Mouse (Mus musculus) limb, embryonic 14.5 days (tissue): ENCODE measurements around the gene Mast1. TPM values are rescaled to one million over a fixed set of nuclear protein-coding genes. Genes with fewer than 3 reads are reported as not detected.

ENCODE experiments used
- ATAC-seq: fragments of 200-750 bp; cut with Nextera tagmentation; 2 replicates; pipeline ENCODE4 v1.8.0; 2017; ENCODE audit warnings: low read depth, moderate number of reproducible peaks, moderate TSS enrichment; ENCODE audit not compliant: low FRiP score
- DNase-seq: peaks from one replicate; pipeline ENCODE4 v3.0.0-alpha.2; 2015; ENCODE audit warnings: low spot score
- H3K27ac ChIP-seq: fragments of 300-500 bp; sonication (generic); replicated peaks from 2 replicates; pipeline ENCODE4 v1.5.1; 2014; ENCODE audit warnings: low read depth, mild to moderate bottlenecking, low read length, moderate library complexity, mixed read lengths
- H3K27me3 ChIP-seq: fragments of 300-500 bp; sonication (generic); 2 replicates; pipeline ENCODE4 v1.6.1; 2014; ENCODE audit warnings: low read length, mixed read lengths; ENCODE audit not compliant: control insufficient read depth, insufficient read depth
- H3K36me3 ChIP-seq: fragments of 300-500 bp; sonication (generic); 2 replicates; pipeline ENCODE4 v1.6.1; 2014; ENCODE audit warnings: mild to moderate bottlenecking, low read length, moderate library complexity, mixed read lengths; ENCODE audit not compliant: control insufficient read depth, insufficient read depth
- H3K4me1 ChIP-seq: fragments of 300-500 bp; sonication (generic); 2 replicates; pipeline ENCODE4 v1.6.1; 2014; ENCODE audit warnings: antibody characterized with exemption, low read length, mixed read lengths; ENCODE audit not compliant: control insufficient read depth, insufficient read depth
- H3K4me2 ChIP-seq: fragments of 300-500 bp; sonication (generic); replicated peaks from 2 replicates; pipeline ENCODE4 v1.6.1; 2014; ENCODE audit warnings: low read depth, mild to moderate bottlenecking, low read length, moderate library complexity; ENCODE audit not compliant: severe bottlenecking
- H3K4me3 ChIP-seq: fragments of 300-500 bp; sonication (generic); replicated peaks from 2 replicates; pipeline ENCODE4 v1.5.1; 2014; ENCODE audit warnings: low read length
- H3K9ac ChIP-seq: fragments of 300-500 bp; sonication (generic); 2 replicates; pipeline ENCODE4 v1.6.1; 2014; ENCODE audit warnings: mild to moderate bottlenecking, low read depth, low read length, moderate library complexity; ENCODE audit not compliant: severe bottlenecking
- H3K9me3 ChIP-seq: fragments of 300-500 bp; sonication (generic); 2 replicates; pipeline ENCODE4 v1.6.1; 2016; ENCODE audit warnings: low read length; ENCODE audit not compliant: control insufficient read depth
- POLR2A ChIP-seq: fragments of 200-500 bp; IDR thresholded peaks from 2 replicates; pipeline ENCODE4 v1.8.0; 2012; ENCODE audit warnings: inconsistent platforms, mild to moderate bottlenecking, moderate library complexity, borderline replicate concordance; ENCODE audit not compliant: insufficient read depth, insufficient read length; ENCODE audit errors: extremely low read depth
- WGBS: fragments of 180-500 bp; shearing (Covaris S2); extraction: QIAGEN DNeasy Blood & Tissue Kit; methylation state at CpG from one replicate; pipeline ENCODE4 v1.1.7; 2014; 5-methylcytosine and 5-hydroxymethylcytosine counted together
- microRNA-seq: library from miRNA; unstranded; fragments of <30 nt; microRNA quantifications from one replicate; pipeline ENCODE4, GENCODE M21; 2016
- polyA plus RNA-seq, 2 experiments: library from polyadenylated mRNA; depleted of rRNA in 1 of 2; stranded (reverse) in 1 of 2; unstranded in 1 of 2; fragments of >200 nt; fragmentation: Nextera tagmentation in 1 of 2; extraction: Ambion mirVana in 1 of 2; gene quantifications; 2 replicates each; pipeline versions ENCODE4 v1.2.1 to v1.2.3; 2012 to 2014

Mast1 gene
- polyA plus RNA-seq, 2 experiments, result 0.15 to 0.50 TPM

DNA sequence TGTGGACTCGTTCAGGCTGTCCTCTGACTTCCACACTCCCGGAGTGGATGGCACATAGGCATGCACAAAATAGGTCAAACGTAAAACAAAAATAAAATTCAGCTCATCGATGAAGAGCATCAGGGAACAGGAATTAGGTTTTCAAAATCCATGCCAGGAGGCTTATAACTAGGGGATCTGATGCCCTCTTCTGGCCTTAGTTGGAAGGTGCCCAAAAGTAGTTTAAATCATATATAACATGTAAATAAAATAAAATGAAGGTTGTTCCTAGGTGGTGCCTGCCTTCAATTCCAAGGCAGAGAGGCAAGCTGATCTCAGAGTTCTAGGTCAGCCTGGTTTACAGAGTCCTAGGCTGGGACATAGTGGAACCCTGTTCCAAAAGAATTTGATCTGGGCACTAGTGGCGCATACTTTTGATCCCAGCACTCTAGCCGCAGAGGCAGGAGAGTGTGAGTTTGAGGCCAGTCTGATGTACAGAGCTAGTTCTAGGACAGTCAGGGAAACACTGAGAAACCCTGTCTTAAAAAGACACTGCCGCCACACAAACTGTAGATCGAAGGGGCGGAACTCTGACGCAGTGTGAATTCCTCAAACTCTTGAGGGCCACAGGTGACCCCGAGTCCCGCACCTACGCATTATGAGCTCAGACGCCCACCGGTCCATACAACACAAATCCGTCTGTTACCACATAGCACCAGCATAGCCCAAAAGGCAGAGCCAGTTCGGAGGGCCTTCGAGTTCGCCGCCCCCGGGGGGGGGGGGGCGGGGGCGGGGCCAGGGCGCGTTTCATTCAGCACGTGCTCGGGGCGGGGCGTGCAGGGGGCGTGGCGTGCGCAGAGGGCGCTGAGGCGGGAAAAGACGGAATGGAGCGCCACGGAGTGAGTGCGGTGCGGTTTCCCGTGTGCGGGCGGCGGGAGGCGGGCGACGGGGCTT lies 65.5 kb downstream of the Mast1 start, which contains the start of gene Syce2:
Gene Syce2 (plus strand): TSS at position 736 of the 933 bp plus-strand sequence.
- ATAC-seq (peak; percentile 80; the same call in 1 of the 2 replicates), DNase-seq (peak; percentile 64)
- peak within 1 kb of the TSS; percentile 60 for H3K9ac ChIP-seq
- H3K27ac ChIP-seq, result no peak within 1 kb of the TSS
- peaks cover 13% of the 10 kb centered on the region for H3K4me1 ChIP-seq
- TF ChIP-seq POLR2A, result no peak
- WGBS, result 16% methylated on average over 37 of the region's 46 CpGs
- no peaks in the 10 kb centered on the region for H3K9me3 ChIP-seq
- no peaks in the 10 kb centered on the region for H3K27me3 ChIP-seq
- peak within 1 kb of the TSS; percentile 99 for H3K4me2 ChIP-seq
- H3K4me3 ChIP-seq, result peak within 1 kb of the TSS; percentile 49
- peaks cover 32% of the 10 kb centered on the region for H3K36me3 ChIP-seq

Small RNAs within 50 kb of the gene (microRNA-seq; reads per million reads assigned to microRNA genes)
- gene Gm24197 (not detected), gene Mir7069 (not detected)

Other genes with a start within 250 kb of the Mast1 start
Only the 30 nearest of the 31 such genes appear.
- gene Lyl1, start 235.9 kb downstream of the Mast1 start, polyA plus RNA-seq (2012; rRNA removed), result 7.1 and 7.6 TPM in 2 replicates
- gene Lyl1, start 235.9 kb downstream of the Mast1 start, polyA plus RNA-seq (2014; fragmentation: Nextera tagmentation; extraction: Ambion mirVana), result 5.6 and 6.2 TPM in 2 replicates
- gene G430095P16Rik, start 214.4 kb downstream of the Mast1 start, polyA plus RNA-seq (2012; rRNA removed), result 4.3 and 4.8 TPM in 2 replicates
- gene G430095P16Rik, start 214.4 kb downstream of the Mast1 start, polyA plus RNA-seq (2014; fragmentation: Nextera tagmentation; extraction: Ambion mirVana), result 5.7 and 6.0 TPM in 2 replicates
- gene Nfix, start 137.0 kb downstream of the Mast1 start, polyA plus RNA-seq (2012; rRNA removed), result 81.2 and 97.7 TPM in 2 replicates
- 100 and 108 TPM in 2 replicates for gene Nfix, start 137.0 kb downstream of the Mast1 start, polyA plus RNA-seq (2014; fragmentation: Nextera tagmentation; extraction: Ambion mirVana)
- 5.7 and 5.9 TPM in 2 replicates for gene Dand5, start 114.5 kb downstream of the Mast1 start, polyA plus RNA-seq (2012; rRNA removed)
- 6.4 and 6.9 TPM in 2 replicates for gene Dand5, start 114.5 kb downstream of the Mast1 start, polyA plus RNA-seq (2014; fragmentation: Nextera tagmentation; extraction: Ambion mirVana)
- 39.8 and 45.6 TPM in 2 replicates for gene Gadd45gip1, start 105.8 kb downstream of the Mast1 start, polyA plus RNA-seq (2012; rRNA removed)
- 43.2 and 44.9 TPM in 2 replicates for gene Gadd45gip1, start 105.8 kb downstream of the Mast1 start, polyA plus RNA-seq (2014; fragmentation: Nextera tagmentation; extraction: Ambion mirVana)
- gene Rad23a, start 96.7 kb downstream of the Mast1 start, polyA plus RNA-seq (2012; rRNA removed), result 82.0 and 82.4 TPM in 2 replicates
- gene Rad23a, start 96.7 kb downstream of the Mast1 start, polyA plus RNA-seq (2014; fragmentation: Nextera tagmentation; extraction: Ambion mirVana), result 104 and 109 TPM in 2 replicates
- gene Calr, start 90.4 kb downstream of the Mast1 start, polyA plus RNA-seq (2012; rRNA removed), result 575 and 831 TPM in 2 replicates
- gene Calr, start 90.4 kb downstream of the Mast1 start, polyA plus RNA-seq (2014; fragmentation: Nextera tagmentation; extraction: Ambion mirVana), result 802 and 827 TPM in 2 replicates
- 105 and 123 TPM in 2 replicates for gene Farsa, start 80.4 kb downstream of the Mast1 start, polyA plus RNA-seq (2012; rRNA removed)
- 78.4 and 81.2 TPM in 2 replicates for gene Farsa, start 80.4 kb downstream of the Mast1 start, polyA plus RNA-seq (2014; fragmentation: Nextera tagmentation; extraction: Ambion mirVana)
- gene Syce2, start 65.2 kb downstream of the Mast1 start, polyA plus RNA-seq (2012; rRNA removed), result 30.5 and 36.9 TPM in 2 replicates
- 75.3 and 78.4 TPM in 2 replicates for gene Syce2, start 65.2 kb downstream of the Mast1 start, polyA plus RNA-seq (2014; fragmentation: Nextera tagmentation; extraction: Ambion mirVana)
- 45.8 and 58.9 TPM in 2 replicates for gene Gcdh, start 43.4 kb downstream of the Mast1 start, polyA plus RNA-seq (2012; rRNA removed)
- 29.8 and 34.5 TPM in 2 replicates for gene Gcdh, start 43.4 kb downstream of the Mast1 start, polyA plus RNA-seq (2014; fragmentation: Nextera tagmentation; extraction: Ambion mirVana)
- 2.5 and 3.0 TPM in 2 replicates for gene Klf1, start 35.4 kb downstream of the Mast1 start, polyA plus RNA-seq (2012; rRNA removed)
- 1.4 and 2.0 TPM in 2 replicates for gene Klf1, start 35.4 kb downstream of the Mast1 start, polyA plus RNA-seq (2014; fragmentation: Nextera tagmentation; extraction: Ambion mirVana)
- 18.5 and 20.5 TPM in 2 replicates for gene Dnase2a, start 28.8 kb downstream of the Mast1 start, polyA plus RNA-seq (2012; rRNA removed)
- 13.8 and 15.4 TPM in 2 replicates for gene Dnase2a, start 28.8 kb downstream of the Mast1 start, polyA plus RNA-seq (2014; fragmentation: Nextera tagmentation; extraction: Ambion mirVana)
- gene Rtbdn, start 9.6 kb upstream of the Mast1 start, polyA plus RNA-seq (2012; rRNA removed), result not detected in 2 replicates
- not detected in 2 replicates for gene Rtbdn, start 9.6 kb upstream of the Mast1 start, polyA plus RNA-seq (2014; fragmentation: Nextera tagmentation; extraction: Ambion mirVana)
- gene Gm49661, start 32.1 kb upstream of the Mast1 start, polyA plus RNA-seq (2012; rRNA removed), result 2.0 TPM in 1 of 2 replicates, not detected in the other
- gene Gm49661, start 32.1 kb upstream of the Mast1 start, polyA plus RNA-seq (2014; fragmentation: Nextera tagmentation; extraction: Ambion mirVana), result not detected in 2 replicates
- gene Prdx2, start 32.2 kb upstream of the Mast1 start, polyA plus RNA-seq (2012; rRNA removed), result 387 and 405 TPM in 2 replicates
- gene Prdx2, start 32.2 kb upstream of the Mast1 start, polyA plus RNA-seq (2014; fragmentation: Nextera tagmentation; extraction: Ambion mirVana), result 839 and 877 TPM in 2 replicates
- gene Rnaseh2a, start 32.4 kb upstream of the Mast1 start, polyA plus RNA-seq (2012; rRNA removed), result 58.6 and 60.8 TPM in 2 replicates
- gene Rnaseh2a, start 32.4 kb upstream of the Mast1 start, polyA plus RNA-seq (2014; fragmentation: Nextera tagmentation; extraction: Ambion mirVana), result 87.6 and 90.8 TPM in 2 replicates
- gene Junb, start 41.4 kb upstream of the Mast1 start, polyA plus RNA-seq (2012; rRNA removed), result 11.3 and 16.4 TPM in 2 replicates
- gene Junb, start 41.4 kb upstream of the Mast1 start, polyA plus RNA-seq (2014; fragmentation: Nextera tagmentation; extraction: Ambion mirVana), result 16.9 and 18.0 TPM in 2 replicates
- gene Hook2, start 53.2 kb upstream of the Mast1 start, polyA plus RNA-seq (2012; rRNA removed), result 15.1 and 17.7 TPM in 2 replicates
- gene Hook2, start 53.2 kb upstream of the Mast1 start, polyA plus RNA-seq (2014; fragmentation: Nextera tagmentation; extraction: Ambion mirVana), result 17.4 and 18.1 TPM in 2 replicates
- 0.08 and 0.15 TPM in 2 replicates for gene Best2, start 77.2 kb upstream of the Mast1 start, polyA plus RNA-seq (2012; rRNA removed)
- not detected in 2 replicates for gene Best2, start 77.2 kb upstream of the Mast1 start, polyA plus RNA-seq (2014; fragmentation: Nextera tagmentation; extraction: Ambion mirVana)
- 173 and 207 TPM in 2 replicates for gene Asna1, start 87.9 kb upstream of the Mast1 start, polyA plus RNA-seq (2012; rRNA removed)
- 95.0 and 98.0 TPM in 2 replicates for gene Asna1, start 87.9 kb upstream of the Mast1 start, polyA plus RNA-seq (2014; fragmentation: Nextera tagmentation; extraction: Ambion mirVana)
- 163 and 168 TPM in 2 replicates for gene Trir, start 89.5 kb upstream of the Mast1 start, polyA plus RNA-seq (2012; rRNA removed)
- gene Trir, start 89.5 kb upstream of the Mast1 start, polyA plus RNA-seq (2014; fragmentation: Nextera tagmentation; extraction: Ambion mirVana), result 135 and 156 TPM in 2 replicates
- gene Tnpo2, start 99.6 kb upstream of the Mast1 start, polyA plus RNA-seq (2012; rRNA removed), result 89.9 and 112 TPM in 2 replicates
- gene Tnpo2, start 99.6 kb upstream of the Mast1 start, polyA plus RNA-seq (2014; fragmentation: Nextera tagmentation; extraction: Ambion mirVana), result 16.9 and 18.0 TPM in 2 replicates
- gene Fbxw9, start 122.7 kb upstream of the Mast1 start, polyA plus RNA-seq (2012; rRNA removed), result 51.0 and 73.3 TPM in 2 replicates
- 28.6 and 30.5 TPM in 2 replicates for gene Fbxw9, start 122.7 kb upstream of the Mast1 start, polyA plus RNA-seq (2014; fragmentation: Nextera tagmentation; extraction: Ambion mirVana)
- 0.99 TPM in 1 of 2 replicates, not detected in the other for gene Gm5741, start 130.6 kb upstream of the Mast1 start, polyA plus RNA-seq (2012; rRNA removed)
- gene Gm5741, start 130.6 kb upstream of the Mast1 start, polyA plus RNA-seq (2014; fragmentation: Nextera tagmentation; extraction: Ambion mirVana), result 0.74 and 1.6 TPM in 2 replicates
- gene Dhps, start 134.4 kb upstream of the Mast1 start, polyA plus RNA-seq (2012; rRNA removed), result 44.9 and 46.9 TPM in 2 replicates
- gene Dhps, start 134.4 kb upstream of the Mast1 start, polyA plus RNA-seq (2014; fragmentation: Nextera tagmentation; extraction: Ambion mirVana), result 46.1 and 47.7 TPM in 2 replicates
- gene Wdr83os, start 143.4 kb upstream of the Mast1 start, polyA plus RNA-seq (2012; rRNA removed), result 87.2 and 112 TPM in 2 replicates
- gene Wdr83os, start 143.4 kb upstream of the Mast1 start, polyA plus RNA-seq (2014; fragmentation: Nextera tagmentation; extraction: Ambion mirVana), result 138 and 139 TPM in 2 replicates
- gene Wdr83, start 143.9 kb upstream of the Mast1 start, polyA plus RNA-seq (2012; rRNA removed), result 53.2 and 58.4 TPM in 2 replicates
- gene Wdr83, start 143.9 kb upstream of the Mast1 start, polyA plus RNA-seq (2014; fragmentation: Nextera tagmentation; extraction: Ambion mirVana), result 36.8 and 38.4 TPM in 2 replicates
- 46.7 and 54.1 TPM in 2 replicates for gene Man2b1, start 145.9 kb upstream of the Mast1 start, polyA plus RNA-seq (2012; rRNA removed)
- gene Man2b1, start 145.9 kb upstream of the Mast1 start, polyA plus RNA-seq (2014; fragmentation: Nextera tagmentation; extraction: Ambion mirVana), result 32.9 and 34.2 TPM in 2 replicates
- 1.8 and 2.4 TPM in 2 replicates for gene Zfp791, start 185.7 kb upstream of the Mast1 start, polyA plus RNA-seq (2012; rRNA removed)
- gene Zfp791, start 185.7 kb upstream of the Mast1 start, polyA plus RNA-seq (2014; fragmentation: Nextera tagmentation; extraction: Ambion mirVana), result 0.77 and 1.8 TPM in 2 replicates
- not detected in 2 replicates for gene Cks1brt, start 214.6 kb upstream of the Mast1 start, polyA plus RNA-seq (2012; rRNA removed)
- gene Cks1brt, start 214.6 kb upstream of the Mast1 start, polyA plus RNA-seq (2014; fragmentation: Nextera tagmentation; extraction: Ambion mirVana), result not detected in 2 replicates